Mouse (Mus musculus): ENCODE measurements around the gene Ddi2. TPM values are rescaled to one million over a fixed set of nuclear protein-coding genes. Genes with fewer than 3 reads are reported as not detected.

Ddi2 gene
- total RNA-seq, 1 experiment: 48.5 TPM

GRCm38 (mm10) chr4:141645988-141646387, 77.2 kb downstream of the Ddi2 start:
- Histone ChIP-seq H3K9ac (ENCODE audit: insufficient read depth, low read depth, low read length, poor library complexity, severe bottlenecking) (no peak overlapping the region), H3K36me3 (ENCODE audit: control insufficient read depth, insufficient read depth, low read length, poor library complexity, severe bottlenecking) (no peaks in the 10 kb centered on the region; the same call in 1 of the 2 replicates), H3K4me3 (ENCODE audit: insufficient read depth in 1 of 2, low read depth in 1 of 2, low read length in 2 of 2, poor library complexity in 1 of 2, severe bottlenecking in 1 of 2) (no peak overlapping the region), H3K27ac (ENCODE audit: insufficient read depth, low read depth, low read length, poor library complexity, severe bottlenecking) (no peak overlapping the region), H3K9me3 (ENCODE audit: control insufficient read depth, insufficient read depth, low read depth, low read length) (no peaks in the 10 kb centered on the region), H3K4me1 (ENCODE audit: control insufficient read depth in 2 of 2, insufficient read depth in 2 of 2, low read length in 2 of 2, poor library complexity in 1 of 2) (peaks cover 0 to 8% of the 10 kb centered on the region in 2 experiments; a peak in 1 of 4 replicates)
- no peak for DNase-seq (ENCODE audit: low read depth, low spot score)
- TF ChIP-seq CHD2 (IDR thresholded peaks at IDR 0.05; ENCODE audit: low read depth, low read length): no peak
- TF ChIP-seq ZC3H11A (IDR thresholded peaks at IDR 0.05; ENCODE audit: borderline replicate concordance, low read depth, low read length): no peak
- TF ChIP-seq HCFC1 (IDR thresholded peaks at IDR 0.05; ENCODE audit: borderline replicate concordance, insufficient read depth, low read length): no peak
- TF ChIP-seq MAFK (IDR thresholded peaks at IDR 0.05; ENCODE audit: insufficient read depth, low read depth, low read length): no peak
- no peak for TF ChIP-seq ZNF384 (IDR thresholded peaks at IDR 0.05; ENCODE audit: low read depth, low read length)
- in situ Hi-C loops (cut with MboI; ENCODE audit: low sequenced_read_pairs in 2 of 2, unreplicated experiment in 2 of 2): no loop called here

DNA sequence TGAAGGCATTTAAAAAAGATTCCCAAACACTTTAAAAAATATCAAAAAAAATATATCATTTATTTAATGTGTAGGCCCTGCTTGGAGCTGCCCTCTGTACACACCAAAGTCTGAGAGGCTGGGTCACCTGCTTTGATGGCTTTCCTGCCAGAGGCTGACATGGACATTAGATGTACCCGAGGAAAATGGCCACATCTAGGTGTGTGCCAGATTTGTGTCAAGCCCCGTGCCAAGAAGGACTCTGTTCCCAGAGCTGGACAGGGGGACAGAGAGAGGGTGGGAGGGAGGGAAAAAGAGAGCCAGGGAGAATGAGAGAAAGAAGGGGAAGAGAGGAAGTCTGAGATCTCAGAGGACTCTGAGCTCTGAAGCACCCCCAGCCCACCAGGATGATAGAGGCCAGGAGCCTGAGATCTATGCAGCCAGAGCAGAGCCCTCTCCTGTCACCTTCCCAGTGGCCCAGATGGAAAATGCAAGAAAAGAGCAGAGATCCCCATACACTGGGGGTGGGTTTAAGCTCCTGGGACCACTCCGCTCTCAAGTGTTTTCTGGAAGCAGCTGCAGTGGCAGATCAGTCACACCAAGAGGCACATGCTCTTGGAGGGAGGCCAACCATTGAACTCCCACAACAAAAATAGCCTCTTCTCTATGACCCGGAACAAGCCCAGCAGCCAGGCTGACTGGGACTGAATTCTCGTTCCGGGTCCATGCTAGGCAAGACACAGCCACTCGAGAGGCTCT, 79.9 kb downstream of the Ddi2 start:
- in situ Hi-C loops (cut with MboI; ENCODE audit: low sequenced_read_pairs in 2 of 2, unreplicated experiment in 2 of 2): no loop called here
- Histone ChIP-seq H3K9me3 (ENCODE audit: control insufficient read depth, insufficient read depth, low read depth, low read length) (no peaks in the 10 kb centered on the region), H3K27ac (ENCODE audit: insufficient read depth, low read depth, low read length, poor library complexity, severe bottlenecking) (no peak overlapping the region), H3K36me3 (ENCODE audit: control insufficient read depth, insufficient read depth, low read length, poor library complexity, severe bottlenecking) (no peaks in the 10 kb centered on the region; the same call in 1 of the 2 replicates), H3K4me1 (ENCODE audit: control insufficient read depth in 2 of 2, insufficient read depth in 2 of 2, low read length in 2 of 2, poor library complexity in 1 of 2) (peaks cover 0 to 9% of the 10 kb centered on the region in 2 experiments; a peak in 1 of 4 replicates), H3K9ac (ENCODE audit: insufficient read depth, low read depth, low read length, poor library complexity, severe bottlenecking) (no peak overlapping the region), H3K4me3 (ENCODE audit: insufficient read depth in 1 of 2, low read depth in 1 of 2, low read length in 2 of 2, poor library complexity in 1 of 2, severe bottlenecking in 1 of 2) (no peak overlapping the region)
- no peak for DNase-seq (ENCODE audit: low read depth, low spot score)
- TF ChIP-seq ZC3H11A (IDR thresholded peaks at IDR 0.05; ENCODE audit: borderline replicate concordance, low read depth, low read length) (no peak), ZNF384 (IDR thresholded peaks at IDR 0.05; ENCODE audit: low read depth, low read length) (no peak), MAFK (IDR thresholded peaks at IDR 0.05; ENCODE audit: insufficient read depth, low read depth, low read length) (no peak), CHD2 (IDR thresholded peaks at IDR 0.05; ENCODE audit: low read depth, low read length) (no peak)

GRCm38 (mm10) chr4:141641961-141642811, 81.0 kb downstream of the Ddi2 start:
- Histone ChIP-seq H3K27ac (ENCODE audit: insufficient read depth, low read depth, low read length, poor library complexity, severe bottlenecking) (no peak overlapping the region), H3K4me1 (ENCODE audit: control insufficient read depth in 2 of 2, insufficient read depth in 2 of 2, low read length in 2 of 2, poor library complexity in 1 of 2) (peaks cover 0 to 9% of the 10 kb centered on the region in 2 experiments; a peak in 1 of 4 replicates), H3K36me3 (ENCODE audit: control insufficient read depth, insufficient read depth, low read length, poor library complexity, severe bottlenecking) (no peaks in the 10 kb centered on the region; the same call in 1 of the 2 replicates), H3K9me3 (ENCODE audit: control insufficient read depth, insufficient read depth, low read depth, low read length) (no peaks in the 10 kb centered on the region), H3K4me3 (ENCODE audit: insufficient read depth in 1 of 2, low read depth in 1 of 2, low read length in 2 of 2, poor library complexity in 1 of 2, severe bottlenecking in 1 of 2) (peak overlapping the region; percentile 9 to 20; a peak in 1 of 4 replicates), H3K9ac (ENCODE audit: insufficient read depth, low read depth, low read length, poor library complexity, severe bottlenecking) (0 out of 2 replicates have a peak overlapping the region, but pooled peaks have one; percentile 19)
- in situ Hi-C loops (cut with MboI; ENCODE audit: low sequenced_read_pairs in 2 of 2, unreplicated experiment in 2 of 2): no loop called here
- DNase-seq (ENCODE audit: low read depth, low spot score): no peak
- TF ChIP-seq MAFK (IDR thresholded peaks at IDR 0.05; ENCODE audit: insufficient read depth, low read depth, low read length): no peak
- TF ChIP-seq CHD2 (IDR thresholded peaks at IDR 0.05; ENCODE audit: low read depth, low read length): no peak
- no peak for TF ChIP-seq HCFC1 (IDR thresholded peaks at IDR 0.05; ENCODE audit: borderline replicate concordance, insufficient read depth, low read length)
- no peak for TF ChIP-seq ZNF384 (IDR thresholded peaks at IDR 0.05; ENCODE audit: low read depth, low read length)
- TF ChIP-seq ZC3H11A (IDR thresholded peaks at IDR 0.05; ENCODE audit: borderline replicate concordance, low read depth, low read length): no peak

DNA sequence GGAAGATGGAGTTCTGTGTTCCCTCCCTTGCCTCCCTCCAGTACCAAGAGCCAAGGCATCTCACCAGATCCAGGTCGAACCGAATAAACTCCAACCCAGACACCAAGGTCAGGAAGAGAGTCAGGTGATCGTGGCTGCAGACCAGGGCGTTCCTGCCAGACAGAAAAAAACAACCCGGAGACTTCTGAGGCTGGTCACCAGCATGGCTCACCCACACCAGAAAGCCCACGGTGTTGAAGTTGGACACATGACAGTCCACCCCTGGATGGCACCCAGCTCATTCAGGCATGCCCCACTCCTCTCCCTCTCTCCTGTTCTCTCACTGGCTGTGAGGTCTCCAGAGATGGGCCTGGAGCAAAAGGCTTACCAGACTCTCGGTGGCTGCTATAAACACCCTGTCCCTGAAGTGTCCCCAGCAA, 81.9 kb downstream of the Ddi2 start:
- H3K4me3 ChIP-seq (ENCODE audit: insufficient read depth in 1 of 2, low read depth in 1 of 2, low read length in 2 of 2, poor library complexity in 1 of 2, severe bottlenecking in 1 of 2): no peak overlapping the region
- H3K9me3 ChIP-seq (ENCODE audit: control insufficient read depth, insufficient read depth, low read depth, low read length): no peaks in the 10 kb centered on the region
- in situ Hi-C loops (cut with MboI; ENCODE audit: low sequenced_read_pairs in 2 of 2, unreplicated experiment in 2 of 2): no loop called here
- no peak overlapping the region for H3K9ac ChIP-seq (ENCODE audit: insufficient read depth, low read depth, low read length, poor library complexity, severe bottlenecking)
- peaks cover 0 to 9% of the 10 kb centered on the region in 2 experiments; a peak in 1 of 4 replicates for H3K4me1 ChIP-seq (ENCODE audit: control insufficient read depth in 2 of 2, insufficient read depth in 2 of 2, low read length in 2 of 2, poor library complexity in 1 of 2)
- TF ChIP-seq ZNF384 (IDR thresholded peaks at IDR 0.05; ENCODE audit: low read depth, low read length) (no peak), ZC3H11A (IDR thresholded peaks at IDR 0.05; ENCODE audit: borderline replicate concordance, low read depth, low read length) (no peak), HCFC1 (IDR thresholded peaks at IDR 0.05; ENCODE audit: borderline replicate concordance, insufficient read depth, low read length) (no peak), CHD2 (IDR thresholded peaks at IDR 0.05; ENCODE audit: low read depth, low read length) (no peak), MAFK (IDR thresholded peaks at IDR 0.05; ENCODE audit: insufficient read depth, low read depth, low read length) (no peak)
- no peak overlapping the region for H3K27ac ChIP-seq (ENCODE audit: insufficient read depth, low read depth, low read length, poor library complexity, severe bottlenecking)
- DNase-seq (ENCODE audit: low read depth, low spot score): no peak
- H3K36me3 ChIP-seq (ENCODE audit: control insufficient read depth, insufficient read depth, low read length, poor library complexity, severe bottlenecking): no peaks in the 10 kb centered on the region; the same call in 1 of the 2 replicates

Measured in ES-E14 (cell line).